Mouse (Mus musculus) midbrain, embryonic 16.5 days (tissue): ENCODE data around the gene Cds1. TPM values are rescaled to one million over a fixed set of nuclear protein-coding genes. Genes with fewer than 3 reads are reported as not detected.

Experiments
- ATAC-seq: fragments of 200-750 bp; cut with Nextera tagmentation; 2 replicates; pipeline ENCODE4 v1.8.0; 2017; ENCODE audit warnings: moderate TSS enrichment
- H3K27ac ChIP-seq: fragments of 300-500 bp; sonication (generic); 2 replicates; pipeline ENCODE4 v1.5.1; 2014; ENCODE audit warnings: mild to moderate bottlenecking, low read length, mixed read lengths
- H3K27me3 ChIP-seq: fragments of 300-500 bp; sonication (generic); 2 replicates; pipeline ENCODE4 v1.6.1; 2014; ENCODE audit warnings: low read depth, low read length, mixed read lengths; ENCODE audit not compliant: control insufficient read depth, insufficient read depth
- H3K36me3 ChIP-seq: fragments of 300-500 bp; sonication (generic); 2 replicates; pipeline ENCODE4 v1.6.1; 2014; ENCODE audit warnings: mild to moderate bottlenecking, low read length, moderate library complexity, mixed read lengths; ENCODE audit not compliant: control insufficient read depth, insufficient read depth
- H3K4me1 ChIP-seq: fragments of 300-500 bp; sonication (generic); 2 replicates; pipeline ENCODE4 v1.6.1; 2014; ENCODE audit warnings: mild to moderate bottlenecking, low read length, mixed read lengths; ENCODE audit not compliant: control insufficient read depth, insufficient read depth
- H3K4me2 ChIP-seq: fragments of 300-500 bp; sonication (generic); 2 replicates; pipeline ENCODE4 v1.6.1; 2014; ENCODE audit warnings: mild to moderate bottlenecking, low read length, mixed read lengths
- H3K4me3 ChIP-seq: fragments of 300-500 bp; sonication (generic); 2 replicates; pipeline ENCODE4 v1.5.1; 2014; ENCODE audit warnings: low read depth, mild to moderate bottlenecking, low read length, moderate library complexity, mixed read lengths
- H3K9ac ChIP-seq: fragments of 300-500 bp; sonication (generic); 2 replicates; pipeline ENCODE4 v1.6.1; 2014; ENCODE audit warnings: low read depth, low read length, mixed read lengths
- H3K9me3 ChIP-seq: fragments of 300-500 bp; sonication (generic); replicated peaks from 2 replicates; pipeline ENCODE4 v1.6.1; 2014; ENCODE audit warnings: mild to moderate bottlenecking, low read length, mixed read lengths; ENCODE audit not compliant: control insufficient read depth, poor library complexity, severe bottlenecking
- WGBS: fragments of 180-500 bp; shearing (Covaris S2); extraction: QIAGEN DNeasy Blood & Tissue Kit; methylation state at CpG from one replicate; pipeline ENCODE4 v1.1.7; 2014; 5-methylcytosine and 5-hydroxymethylcytosine counted together
- polyA plus RNA-seq: library from polyadenylated mRNA; unstranded; fragments of >200 nt; fragmentation: Nextera tagmentation; extraction: Ambion mirVana; gene quantifications from 2 replicates; pipeline ENCODE4 v1.2.1, GENCODE M21; 2015

Cds1 gene
- polyA plus RNA-seq, 1 experiment from 2014 or later: 9.2 TPM

DNA sequence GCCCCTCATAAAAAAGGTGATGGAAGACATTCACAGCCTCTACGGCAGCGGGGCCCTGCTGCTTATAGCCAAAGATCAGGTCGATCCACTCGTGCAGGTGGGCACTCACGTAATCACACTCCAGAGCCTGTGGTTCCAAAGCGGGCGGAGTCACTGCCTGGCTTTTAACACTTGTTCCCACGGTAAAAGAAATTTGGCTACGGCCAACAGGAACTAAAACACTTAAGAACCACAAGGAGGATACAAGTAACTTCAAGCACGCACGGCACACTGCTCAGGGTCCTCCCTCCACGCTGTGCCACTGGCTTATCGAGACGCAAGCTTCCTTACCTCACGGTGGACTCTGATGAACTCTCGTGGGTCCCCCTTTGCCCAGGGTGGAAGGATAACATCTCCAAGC, 90.5 kb downstream of the Cds1 start:
- Histone ChIP-seq H3K36me3 (peaks cover 57% of the 10 kb centered on the region), H3K4me1 (no peaks in the 10 kb centered on the region)
- 97% methylated on average over 16 of the region's 16 CpGs for WGBS

DNA sequence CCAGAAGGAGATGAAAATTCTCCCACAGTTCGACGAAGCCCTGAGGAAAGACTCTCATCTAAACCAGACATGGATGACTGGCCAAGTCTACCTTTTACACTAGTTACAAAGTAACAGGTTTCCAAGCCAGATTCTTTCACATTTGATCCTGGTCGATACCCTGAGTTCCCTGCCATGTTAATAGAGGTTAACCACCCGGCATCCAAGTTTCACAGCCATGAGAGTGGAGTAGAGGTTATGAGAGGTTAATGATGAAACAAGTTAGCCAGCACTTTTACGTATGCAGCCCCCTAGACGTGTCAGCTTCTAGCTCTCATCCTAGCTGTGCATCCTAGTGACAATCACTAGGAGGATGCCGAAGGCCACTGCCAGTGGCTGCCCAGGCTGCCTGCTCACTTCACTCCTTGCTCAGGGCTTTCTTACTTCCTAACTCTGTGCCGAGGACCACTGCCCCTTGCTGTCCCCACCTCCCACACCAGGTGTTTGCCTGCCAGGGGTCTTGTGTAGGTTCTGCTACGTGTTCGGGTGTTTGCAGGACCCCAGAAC, 94.0 kb downstream of the Cds1 start:
- no peaks in the 10 kb centered on the region for H3K4me1 ChIP-seq
- no peak for ATAC-seq
- WGBS: 89% methylated on average over 10 of the region's 10 CpGs
- peaks cover 54% of the 10 kb centered on the region for H3K36me3 ChIP-seq
- no peak overlapping the region for H3K4me3 ChIP-seq
- no peak overlapping the region for H3K27ac ChIP-seq
- H3K27me3 ChIP-seq: no peaks in the 10 kb centered on the region
- no peak overlapping the region for H3K4me2 ChIP-seq
- no peak overlapping the region for H3K9ac ChIP-seq
- H3K9me3 ChIP-seq: no peaks in the 10 kb centered on the region

More for the DNA sequence above, 90.5 kb downstream of the Cds1 start:
- no peak overlapping the region for H3K4me2 ChIP-seq
- H3K9ac ChIP-seq: no peak overlapping the region
- H3K27ac ChIP-seq: no peak overlapping the region
- H3K9me3 ChIP-seq: no peaks in the 10 kb centered on the region
- H3K4me3 ChIP-seq: no peak overlapping the region
- no peaks in the 10 kb centered on the region for H3K27me3 ChIP-seq
- ATAC-seq: no peak

DNA sequence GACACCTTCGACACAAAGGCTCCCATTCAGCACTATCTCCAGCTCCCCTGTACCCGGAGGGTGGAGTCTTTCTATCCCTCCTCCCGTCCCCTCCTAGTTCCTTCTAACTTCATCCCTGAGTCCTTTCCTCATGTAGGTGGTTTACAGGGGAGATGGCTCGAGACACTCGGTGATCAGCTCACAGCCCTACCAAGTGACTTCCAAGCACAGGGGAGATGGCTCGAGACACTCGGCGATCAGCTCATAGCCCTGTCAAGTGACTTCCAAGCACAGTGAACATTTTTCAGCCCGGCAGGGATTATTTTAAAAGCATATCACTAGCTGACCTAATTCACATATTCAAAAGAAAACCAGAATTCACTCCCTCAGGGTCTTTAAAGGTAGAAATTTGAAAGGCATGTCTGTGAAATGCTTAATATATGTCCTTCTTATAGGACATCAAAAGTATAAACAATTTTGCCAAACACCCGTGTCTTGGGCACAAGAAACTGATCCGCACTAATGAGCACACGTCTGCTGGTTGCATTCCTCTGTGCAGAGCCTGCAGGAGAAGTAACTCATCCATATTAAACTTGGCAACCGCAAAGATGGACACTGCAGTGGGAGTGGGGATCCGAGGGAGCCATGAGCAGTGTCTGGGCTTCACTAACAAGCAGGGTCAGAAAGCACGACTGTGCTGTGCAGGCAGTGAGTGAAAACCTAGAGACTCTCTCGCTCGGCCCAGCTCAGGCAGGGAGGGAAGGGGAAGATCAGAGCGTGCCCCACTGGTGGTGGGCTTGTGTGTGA, 97.0 kb downstream of the Cds1 start:
- peaks cover 43% of the 10 kb centered on the region for H3K36me3 ChIP-seq
- H3K4me1 ChIP-seq: no peaks in the 10 kb centered on the region
- ATAC-seq: peak; percentile 67
- no peak overlapping the region for H3K4me3 ChIP-seq
- H3K4me2 ChIP-seq: no peak overlapping the region
- no peaks in the 10 kb centered on the region for H3K27me3 ChIP-seq
- WGBS: 83% methylated on average over 18 of the region's 18 CpGs
- no peaks in the 10 kb centered on the region for H3K9me3 ChIP-seq
- H3K27ac ChIP-seq: no peak overlapping the region
- H3K9ac ChIP-seq: no peak overlapping the region

DNA sequence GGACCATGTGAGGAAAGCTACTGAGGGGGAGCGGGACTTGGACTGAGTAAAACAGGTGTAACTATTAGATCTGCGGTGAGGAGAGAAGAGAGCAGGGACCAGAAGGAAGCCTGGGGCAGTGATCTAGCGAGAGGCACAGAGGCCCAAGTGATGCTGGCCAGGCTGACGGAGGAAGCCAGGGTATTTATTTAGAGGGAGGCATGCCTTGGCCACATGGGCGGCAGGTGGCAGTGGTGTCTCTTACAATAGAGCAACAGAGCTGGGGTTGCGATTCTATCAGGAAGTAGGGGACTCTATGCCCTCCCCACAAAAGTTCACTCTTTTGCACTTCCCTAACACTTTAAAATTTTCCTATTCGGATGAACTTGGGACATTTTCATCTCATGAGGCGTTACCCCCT, 97.7 kb downstream of the Cds1 start:
- Histone ChIP-seq H3K9ac (no peak overlapping the region), H3K4me2 (no peak overlapping the region), H3K27me3 (no peaks in the 10 kb centered on the region), H3K4me1 (no peaks in the 10 kb centered on the region), H3K4me3 (no peak overlapping the region), H3K36me3 (peaks cover 44% of the 10 kb centered on the region), H3K9me3 (no peaks in the 10 kb centered on the region), H3K27ac (no peak overlapping the region)
- ATAC-seq: no peak
- WGBS: 86% methylated on average over 8 of the region's 8 CpGs

DNA sequence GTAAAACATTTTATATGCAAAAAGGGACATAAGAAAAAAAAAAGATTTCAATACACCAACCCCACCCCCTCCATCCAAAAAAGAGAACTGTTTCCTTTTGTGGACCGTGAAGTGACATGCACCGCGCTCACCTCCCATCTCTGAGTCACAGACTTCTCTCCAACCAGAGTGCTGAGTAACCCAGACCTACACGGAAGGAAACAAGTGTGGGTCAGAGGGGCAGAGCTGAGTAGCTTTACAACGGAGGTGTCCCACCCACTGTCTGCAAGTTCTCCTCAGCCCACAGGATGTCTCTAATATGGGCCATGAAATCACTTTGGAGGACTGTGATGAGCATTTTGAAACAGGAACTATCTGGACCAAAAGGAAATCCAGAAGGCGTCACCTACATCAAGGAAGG, 99.0 kb downstream of the Cds1 start:
- WGBS: 95% methylated on average over 6 of the region's 6 CpGs

DNA sequence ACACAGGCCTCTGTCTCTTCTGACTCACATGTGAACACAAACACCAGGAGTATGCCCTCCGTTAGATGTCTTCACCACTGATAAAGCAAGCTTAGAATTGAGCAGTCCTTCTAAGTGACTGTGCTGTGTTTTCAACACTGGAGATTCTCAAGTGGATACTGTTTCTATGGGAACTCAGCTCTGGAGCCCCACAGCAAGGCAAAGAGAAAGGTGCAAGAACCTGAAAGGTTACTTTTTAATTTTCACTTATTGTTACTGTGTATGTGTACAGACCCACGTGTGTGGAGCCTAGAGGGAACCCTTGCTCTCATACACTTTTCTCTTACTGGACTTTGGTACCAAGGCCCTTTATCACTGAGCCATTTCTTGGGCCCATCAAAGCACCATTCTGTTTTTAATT, 101.8 kb downstream of the Cds1 start:
- Histone ChIP-seq H3K27me3 (no peaks in the 10 kb centered on the region), H3K9me3 (no peaks in the 10 kb centered on the region), H3K4me1 (no peaks in the 10 kb centered on the region), H3K9ac (no peak overlapping the region), H3K27ac (no peak overlapping the region), H3K4me3 (no peak overlapping the region), H3K4me2 (no peak overlapping the region), H3K36me3 (peaks cover 58% of the 10 kb centered on the region)
- 85% methylated on average over 2 of the region's 2 CpGs for WGBS
- no peak for ATAC-seq

More for the DNA sequence above, 99.0 kb downstream of the Cds1 start:
- Histone ChIP-seq H3K4me3 (no peak overlapping the region), H3K27me3 (no peaks in the 10 kb centered on the region), H3K27ac (no peak overlapping the region), H3K4me2 (no peak overlapping the region), H3K9ac (no peak overlapping the region), H3K36me3 (peaks cover 49% of the 10 kb centered on the region), H3K9me3 (no peaks in the 10 kb centered on the region), H3K4me1 (no peaks in the 10 kb centered on the region)
- ATAC-seq: no peak

Other genes starting within 250 kb of the Cds1 start
- gene Nkx6-1, start 100.1 kb upstream of the Cds1 start, polyA plus RNA-seq: 0.94 and 1.6 TPM in 2 replicates